Mouse (Mus musculus): ENCODE measurements at regions not wholly inside any gene's neighbourhood (a gene's known extent, or its start where the extent isn't known, plus 50 kb on each side); places are given as distances from the start of the nearest gene placed in this dataset.

GRCm38 (mm10) chr19:44681675-44682074 is 74.2 kb upstream of the Pax2 start:
- no peak overlapping the region for H3K27ac ChIP-seq
- no peak overlapping the region for H3K9ac ChIP-seq (replicated peaks)
- ATAC-seq (ENCODE audit: insufficient read depth): no peak
- H3K4me3 ChIP-seq (ENCODE audit: insufficient read depth in 1 of 2, low read depth in 2 of 2, low read length in 2 of 2): no peak overlapping the region
- no peaks in the 10 kb centered on the region for H3K36me3 ChIP-seq (replicated peaks; ENCODE audit: control insufficient read depth, insufficient read depth, low read depth)
- 16% methylated on average over 8 of the region's 8 CpGs for WGBS (ENCODE audit: insufficient replicate concordance)
- TF ChIP-seq EP300 (IDR thresholded peaks at IDR 0.05; ENCODE audit: low read depth) (no peak), CTCF (IDR thresholded peaks at IDR 0.05; ENCODE audit: low read depth) (no peak)
- DNase-seq (ENCODE audit: low read depth in 3 of 3, low spot score in 3 of 3): no peak
- H3K4me1 ChIP-seq (replicated peaks; ENCODE audit: control insufficient read depth in 2 of 2, insufficient read depth in 2 of 2, low read length in 1 of 2): no peaks in the 10 kb centered on the region
- H3K27me3 ChIP-seq (ENCODE audit: control insufficient read depth, insufficient read depth, low read length): peaks cover 53% of the 10 kb centered on the region
- H3K9me3 ChIP-seq (ENCODE audit: control insufficient read depth, low read length): no peaks in the 10 kb centered on the region
- H3K4me2 ChIP-seq (ENCODE audit: low read depth): no peak overlapping the region

GRCm38 (mm10) chr19:44683191-44683590 is 72.7 kb upstream of the Pax2 start:
- ATAC-seq (ENCODE audit: insufficient read depth) (no peak), DNase-seq (ENCODE audit: low read depth in 3 of 3, low spot score in 3 of 3) (no peak)
- no peak for TF ChIP-seq EP300 (IDR thresholded peaks at IDR 0.05; ENCODE audit: low read depth)
- TF ChIP-seq CTCF (IDR thresholded peaks at IDR 0.05; ENCODE audit: low read depth): no peak
- Histone ChIP-seq H3K4me3 (ENCODE audit: insufficient read depth in 1 of 2, low read depth in 2 of 2, low read length in 2 of 2) (no peak overlapping the region), H3K4me2 (ENCODE audit: low read depth) (no peak overlapping the region), H3K4me1 (replicated peaks; ENCODE audit: control insufficient read depth in 2 of 2, insufficient read depth in 2 of 2, low read length in 1 of 2) (no peaks in the 10 kb centered on the region), H3K27me3 (ENCODE audit: control insufficient read depth, insufficient read depth, low read length) (peaks cover 50% of the 10 kb centered on the region), H3K9me3 (ENCODE audit: control insufficient read depth, low read length) (no peaks in the 10 kb centered on the region), H3K36me3 (replicated peaks; ENCODE audit: control insufficient read depth, insufficient read depth, low read depth) (no peaks in the 10 kb centered on the region), H3K9ac (replicated peaks) (no peak overlapping the region), H3K27ac (no peak overlapping the region)
- 4% methylated on average over 12 of the region's 12 CpGs for WGBS (ENCODE audit: insufficient replicate concordance)

- DNase-seq (ENCODE audit: low read depth in 3 of 3, low spot score in 3 of 3) (no peak), ATAC-seq (ENCODE audit: insufficient read depth) (no peak)
- H3K9ac ChIP-seq (replicated peaks): no peak overlapping the region
- peaks cover 47% of the 10 kb centered on the region for H3K27me3 ChIP-seq (ENCODE audit: control insufficient read depth, insufficient read depth, low read length)
- no peak overlapping the region for H3K27ac ChIP-seq
- H3K4me2 ChIP-seq (ENCODE audit: low read depth): no peak overlapping the region
- H3K4me1 ChIP-seq (replicated peaks; ENCODE audit: control insufficient read depth in 2 of 2, insufficient read depth in 2 of 2, low read length in 1 of 2): no peaks in the 10 kb centered on the region
- TF ChIP-seq EP300 (IDR thresholded peaks at IDR 0.05; ENCODE audit: low read depth) (no peak), CTCF (IDR thresholded peaks at IDR 0.05; ENCODE audit: low read depth) (peak; percentile 41)
- H3K4me3 ChIP-seq (ENCODE audit: insufficient read depth in 1 of 2, low read depth in 2 of 2, low read length in 2 of 2): no peak overlapping the region
- H3K36me3 ChIP-seq (replicated peaks; ENCODE audit: control insufficient read depth, insufficient read depth, low read depth): no peaks in the 10 kb centered on the region
- WGBS (ENCODE audit: insufficient replicate concordance): 2% methylated on average over 48 of the region's 48 CpGs
- H3K9me3 ChIP-seq (ENCODE audit: control insufficient read depth, low read length): no peaks in the 10 kb centered on the region
These were observed 71.8 kb upstream of the Pax2 start for GRCm38 (mm10) chr19:44684061-44684514.

GRCm38 (mm10) chr19:44686061-44686460 is 69.8 kb upstream of the Pax2 start:
- Histone ChIP-seq H3K4me2 (ENCODE audit: low read depth) (no peak overlapping the region), H3K4me1 (replicated peaks; ENCODE audit: control insufficient read depth in 2 of 2, insufficient read depth in 2 of 2, low read length in 1 of 2) (no peaks in the 10 kb centered on the region), H3K9ac (replicated peaks) (no peak overlapping the region), H3K27me3 (ENCODE audit: control insufficient read depth, insufficient read depth, low read length) (peaks cover 38% of the 10 kb centered on the region), H3K4me3 (ENCODE audit: insufficient read depth in 1 of 2, low read depth in 2 of 2, low read length in 2 of 2) (no peak overlapping the region), H3K36me3 (replicated peaks; ENCODE audit: control insufficient read depth, insufficient read depth, low read depth) (no peaks in the 10 kb centered on the region), H3K27ac (no peak overlapping the region), H3K9me3 (ENCODE audit: control insufficient read depth, low read length) (no peaks in the 10 kb centered on the region)
- DNase-seq (ENCODE audit: low read depth in 3 of 3, low spot score in 3 of 3) (no peak), ATAC-seq (ENCODE audit: insufficient read depth) (no peak)
- WGBS (ENCODE audit: insufficient replicate concordance): 32% methylated on average over 7 of the region's 7 CpGs
- TF ChIP-seq EP300 (IDR thresholded peaks at IDR 0.05; ENCODE audit: low read depth): no peak
- TF ChIP-seq CTCF (IDR thresholded peaks at IDR 0.05; ENCODE audit: low read depth): no peak

GRCm38 (mm10) chr19:44692396-44692795 is 63.4 kb upstream of the Pax2 start:
- peaks cover 8% of the 10 kb centered on the region for H3K27me3 ChIP-seq (ENCODE audit: control insufficient read depth, insufficient read depth, low read length)

More at GRCm38 (mm10) chr19:44692396-44692795, 63.4 kb upstream of the Pax2 start:
- no peaks in the 10 kb centered on the region for H3K9me3 ChIP-seq (ENCODE audit: control insufficient read depth, low read length)
- under 1% methylated on average over 17 of the region's 17 CpGs for WGBS (ENCODE audit: insufficient replicate concordance)
- no peak overlapping the region for H3K4me2 ChIP-seq (ENCODE audit: low read depth)
- no peak overlapping the region for H3K4me3 ChIP-seq (ENCODE audit: insufficient read depth in 1 of 2, low read depth in 2 of 2, low read length in 2 of 2)
- TF ChIP-seq EP300 (IDR thresholded peaks at IDR 0.05; ENCODE audit: low read depth): no peak
- TF ChIP-seq CTCF (IDR thresholded peaks at IDR 0.05; ENCODE audit: low read depth): no peak
- no peak for ATAC-seq (ENCODE audit: insufficient read depth)
- no peaks in the 10 kb centered on the region for H3K36me3 ChIP-seq (replicated peaks; ENCODE audit: control insufficient read depth, insufficient read depth, low read depth)
- peak; percentile 4 to 14 (median 5) for DNase-seq (ENCODE audit: low read depth in 3 of 3, low spot score in 3 of 3)
- H3K27ac ChIP-seq: no peak overlapping the region
- no peak overlapping the region for H3K9ac ChIP-seq (replicated peaks)
- H3K4me1 ChIP-seq (replicated peaks; ENCODE audit: control insufficient read depth in 2 of 2, insufficient read depth in 2 of 2, low read length in 1 of 2): no peaks in the 10 kb centered on the region

Data from liver, embryonic 14.5 days (tissue).